Mouse (Mus musculus): ENCODE measurements around the gene Grm1. TPM values are rescaled to one million over a fixed set of nuclear protein-coding genes. Genes with fewer than 3 reads are reported as not detected.

Grm1 gene
- total and polyA plus RNA-seq, 2 experiments from 2014 or later, result 14.8 to 30.1 TPM

GRCm38 (mm10) chr10:10834828-10835227 lies 247.3 kb downstream of the Grm1 start:
- H3K27me3 ChIP-seq (ENCODE audit: insufficient read depth, low read length), result no peaks in the 10 kb centered on the region
- no peak for TF ChIP-seq CTCF (IDR thresholded peaks at IDR 0.05)
- H3K4me3 ChIP-seq (ENCODE audit: low read depth, low read length), result no peak overlapping the region
- 87% methylated on average over 3 of the region's 3 CpGs for WGBS
- DNase-seq (ENCODE audit: low spot score) (no peak), ATAC-seq (ENCODE audit: low FRiP score) (no peak)
- H3K36me3 ChIP-seq (ENCODE audit: insufficient read depth, low read length), result no peaks in the 10 kb centered on the region
- H3K4me2 ChIP-seq (ENCODE audit: low read depth, low read length, poor library complexity, severe bottlenecking), result no peak overlapping the region
- no peaks in the 10 kb centered on the region for H3K9me3 ChIP-seq (ENCODE audit: low read length)
- no peak overlapping the region for H3K9ac ChIP-seq (replicated peaks; ENCODE audit: low read length, poor library complexity, severe bottlenecking)
- H3K4me1 ChIP-seq (ENCODE audit: insufficient read depth, low read length), result no peaks in the 10 kb centered on the region
- no peak overlapping the region for H3K27ac ChIP-seq (ENCODE audit: low read depth, low read length)

GRCm38 (mm10) chr10:10831141-10831540 lies 251.0 kb downstream of the Grm1 start:
- no peak overlapping the region for H3K4me3 ChIP-seq (ENCODE audit: low read depth, low read length)
- no peak for ATAC-seq (ENCODE audit: low FRiP score)
- 73% methylated on average over 1 of the region's 1 CpGs for WGBS
- no peak for DNase-seq (ENCODE audit: low spot score)
- no peaks in the 10 kb centered on the region for H3K27me3 ChIP-seq (ENCODE audit: insufficient read depth, low read length)
- no peak overlapping the region for H3K4me2 ChIP-seq (ENCODE audit: low read depth, low read length, poor library complexity, severe bottlenecking)
- H3K9me3 ChIP-seq (ENCODE audit: low read length), result no peaks in the 10 kb centered on the region
- H3K9ac ChIP-seq (replicated peaks; ENCODE audit: low read length, poor library complexity, severe bottlenecking), result no peak overlapping the region
- H3K4me1 ChIP-seq (ENCODE audit: insufficient read depth, low read length), result no peaks in the 10 kb centered on the region
- H3K36me3 ChIP-seq (ENCODE audit: insufficient read depth, low read length), result no peaks in the 10 kb centered on the region
- no peak overlapping the region for H3K27ac ChIP-seq (ENCODE audit: low read depth, low read length)
- no peak for TF ChIP-seq CTCF (IDR thresholded peaks at IDR 0.05)

GRCm38 (mm10) chr10:10827308-10827707 lies 254.8 kb downstream of the Grm1 start:
- ATAC-seq (ENCODE audit: low FRiP score), result no peak
- no peak for TF ChIP-seq CTCF (IDR thresholded peaks at IDR 0.05)
- no peak for DNase-seq (ENCODE audit: low spot score)
- Histone ChIP-seq H3K36me3 (ENCODE audit: insufficient read depth, low read length) (no peaks in the 10 kb centered on the region), H3K4me2 (ENCODE audit: low read depth, low read length, poor library complexity, severe bottlenecking) (no peak overlapping the region), H3K4me1 (ENCODE audit: insufficient read depth, low read length) (no peaks in the 10 kb centered on the region), H3K9me3 (ENCODE audit: low read length) (no peaks in the 10 kb centered on the region), H3K27me3 (ENCODE audit: insufficient read depth, low read length) (no peaks in the 10 kb centered on the region), H3K9ac (replicated peaks; ENCODE audit: low read length, poor library complexity, severe bottlenecking) (no peak overlapping the region), H3K4me3 (ENCODE audit: low read depth, low read length) (no peak overlapping the region), H3K27ac (ENCODE audit: low read depth, low read length) (no peak overlapping the region)
- 76% methylated on average over 1 of the region's 1 CpGs for WGBS

- no peaks in the 10 kb centered on the region for H3K4me1 ChIP-seq (ENCODE audit: insufficient read depth, low read length)
- no peaks in the 10 kb centered on the region for H3K27me3 ChIP-seq (ENCODE audit: insufficient read depth, low read length)
- H3K36me3 ChIP-seq (ENCODE audit: insufficient read depth, low read length), result no peaks in the 10 kb centered on the region
- H3K9me3 ChIP-seq (ENCODE audit: low read length), result no peaks in the 10 kb centered on the region
- no peak overlapping the region for H3K27ac ChIP-seq (ENCODE audit: low read depth, low read length)
- TF ChIP-seq CTCF (IDR thresholded peaks at IDR 0.05), result no peak
- no peak overlapping the region for H3K9ac ChIP-seq (replicated peaks; ENCODE audit: low read length, poor library complexity, severe bottlenecking)
- no peak overlapping the region for H3K4me2 ChIP-seq (ENCODE audit: low read depth, low read length, poor library complexity, severe bottlenecking)
- no peak overlapping the region for H3K4me3 ChIP-seq (ENCODE audit: low read depth, low read length)
- no peak for ATAC-seq (ENCODE audit: low FRiP score)
- DNase-seq (ENCODE audit: low spot score), result no peak
- WGBS, result 94% methylated on average over 2 of the region's 2 CpGs
Observed at GRCm38 (mm10) chr10:10818061-10818460, 264.1 kb downstream of the Grm1 start.

GRCm38 (mm10) chr10:10814631-10815216 lies 267.4 kb downstream of the Grm1 start:
- H3K27me3 ChIP-seq (ENCODE audit: insufficient read depth, low read length), result no peaks in the 10 kb centered on the region
- DNase-seq (ENCODE audit: low spot score), result no peak
- H3K4me2 ChIP-seq (ENCODE audit: low read depth, low read length, poor library complexity, severe bottlenecking), result no peak overlapping the region
- no peaks in the 10 kb centered on the region for H3K36me3 ChIP-seq (ENCODE audit: insufficient read depth, low read length)
- H3K9ac ChIP-seq (replicated peaks; ENCODE audit: low read length, poor library complexity, severe bottlenecking), result no peak overlapping the region
- no peaks in the 10 kb centered on the region for H3K4me1 ChIP-seq (ENCODE audit: insufficient read depth, low read length)
- no peak for TF ChIP-seq CTCF (IDR thresholded peaks at IDR 0.05)
- H3K27ac ChIP-seq (ENCODE audit: low read depth, low read length), result no peak overlapping the region
- H3K4me3 ChIP-seq (ENCODE audit: low read depth, low read length), result no peak overlapping the region
- no peaks in the 10 kb centered on the region for H3K9me3 ChIP-seq (ENCODE audit: low read length)
- WGBS, result 77% methylated on average over 2 of the region's 2 CpGs
- ATAC-seq (ENCODE audit: low FRiP score), result no peak

- 42% methylated on average over 5 of the region's 5 CpGs for WGBS
- H3K9me3 ChIP-seq (ENCODE audit: low read length), result no peaks in the 10 kb centered on the region
- peak; percentile 65 for DNase-seq (ENCODE audit: low spot score)
- H3K9ac ChIP-seq (replicated peaks; ENCODE audit: low read length, poor library complexity, severe bottlenecking), result no peak overlapping the region
- TF ChIP-seq CTCF (IDR thresholded peaks at IDR 0.05), result no peak
- H3K4me1 ChIP-seq (ENCODE audit: insufficient read depth, low read length), result no peaks in the 10 kb centered on the region
- H3K36me3 ChIP-seq (ENCODE audit: insufficient read depth, low read length), result no peaks in the 10 kb centered on the region
- no peak for ATAC-seq (ENCODE audit: low FRiP score)
- H3K27me3 ChIP-seq (ENCODE audit: insufficient read depth, low read length), result no peaks in the 10 kb centered on the region
- no peak overlapping the region for H3K4me2 ChIP-seq (ENCODE audit: low read depth, low read length, poor library complexity, severe bottlenecking)
- no peak overlapping the region for H3K27ac ChIP-seq (ENCODE audit: low read depth, low read length)
- H3K4me3 ChIP-seq (ENCODE audit: low read depth, low read length), result no peak overlapping the region
Observed at GRCm38 (mm10) chr10:10812750-10813711, 269.1 kb downstream of the Grm1 start.
